Mouse (Mus musculus) bone marrow, adult 2 months (tissue): ENCODE data around the gene Itsn2.

ENCODE experiments used
- CTCF ChIP-seq: fragments of 200-500 bp; IDR thresholded peaks from 2 replicates; pipeline ENCODE4 v1.5.1; 2011; ENCODE audit warnings: low read length, control low read depth; ENCODE audit not compliant: control insufficient read depth, insufficient read depth
- POLR2A ChIP-seq: fragments of 200-500 bp; IDR thresholded peaks from 2 replicates; pipeline ENCODE4 v1.6.1; 2011; ENCODE audit warnings: low read depth, mild to moderate bottlenecking, control low read depth, low read length, borderline replicate concordance; ENCODE audit not compliant: control insufficient read depth

- no peak for TF ChIP-seq POLR2A
- no peak for TF ChIP-seq CTCF
These were observed 18.4 kb upstream of the Itsn2 start for GRCm38 (mm10) chr12:4574065-4574464.
